Mouse (Mus musculus) C2C12 (cell line): ENCODE data around the gene Igfbp7. TPM values are rescaled to one million over a fixed set of nuclear protein-coding genes. Genes with fewer than 3 reads are reported as not detected.

Source experiments
- H3K27me3 ChIP-seq: one replicate; pipeline ENCODE4 v1.6.1; 2011; ENCODE audit not compliant: control insufficient read depth, insufficient read depth, insufficient read length
- H3K36me3 ChIP-seq: one replicate; pipeline ENCODE4 v1.6.1; 2011; ENCODE audit not compliant: control insufficient read depth, insufficient read depth
- H3K4me3 ChIP-seq: one replicate; pipeline ENCODE4 v1.5.1; 2011; ENCODE audit warnings: mild to moderate bottlenecking, control low read depth; ENCODE audit not compliant: poor library complexity, insufficient read depth, severe bottlenecking
- H3K79me2 ChIP-seq: one replicate; pipeline ENCODE4 v1.6.1; 2011; ENCODE audit not compliant: control insufficient read depth, insufficient read depth
- H3K79me3 ChIP-seq: one replicate; pipeline ENCODE4 v1.6.1; 2011; ENCODE audit warnings: low read depth, control low read depth
- H3ac ChIP-seq: one replicate; pipeline ENCODE3; 2011; ENCODE audit warnings: low read depth; ENCODE audit not compliant: control insufficient read depth, insufficient read length
- CEBPB ChIP-seq: IDR thresholded peaks from one replicate; pipeline ENCODE4 v1.6.1; 2011; ENCODE audit warnings: low read depth, mild to moderate bottlenecking, control low read depth, moderate library complexity
- CTCF ChIP-seq: IDR thresholded peaks from one replicate; pipeline ENCODE4 v1.5.1; 2011; ENCODE audit not compliant: control insufficient read depth, insufficient read depth, insufficient read length
- FOSL1 ChIP-seq: IDR thresholded peaks from one replicate; pipeline ENCODE4 v1.8.0; 2011; ENCODE audit warnings: mild to moderate bottlenecking, low read length; ENCODE audit not compliant: poor library complexity, insufficient read depth, severe bottlenecking
- MAX ChIP-seq: IDR thresholded peaks from one replicate; pipeline ENCODE4 v1.6.1; 2011; ENCODE audit warnings: mild to moderate bottlenecking, control low read depth
- MYOD1 ChIP-seq: IDR thresholded peaks from one replicate; pipeline ENCODE4 v1.6.1; 2011; ENCODE audit warnings: low read depth; ENCODE audit not compliant: control insufficient read depth, insufficient read length
- MYOG ChIP-seq: IDR thresholded peaks from one replicate; pipeline ENCODE4 v1.6.1; 2011; ENCODE audit not compliant: control insufficient read depth, insufficient read length; ENCODE audit errors: extremely low read depth
- USF1 ChIP-seq: IDR thresholded peaks from one replicate; pipeline ENCODE4 v1.6.1; 2011; ENCODE audit warnings: low read depth, mild to moderate bottlenecking, control low read depth, moderate library complexity
- polyA plus RNA-seq: library from polyadenylated mRNA; unstranded; fragments of >200 nt; fragmentation: generic; extraction: Trizol; gene quantifications from one replicate; pipeline ENCODE4 v1.2.1, GENCODE M21; 2012; ENCODE audit warnings: missing spikeins

Igfbp7 gene
- polyA plus RNA-seq, 1 experiment, result 402 TPM

GRCm38 (mm10) chr5:77402137-77402536 is 5.7 kb downstream of the Igfbp7 start:
- Histone ChIP-seq H3K4me3 (no peak overlapping the region), H3K27me3 (no peaks in the 10 kb centered on the region), H3ac (no peak overlapping the region), H3K79me2 (peaks cover 95% of the 10 kb centered on the region), H3K36me3 (peaks cover 25% of the 10 kb centered on the region), H3K79me3 (peaks cover 50% of the 10 kb centered on the region)
- TF ChIP-seq MAX, result no peak
- TF ChIP-seq FOSL1, result no peak
- TF ChIP-seq MYOG, result no peak
- no peak for TF ChIP-seq MYOD1
- TF ChIP-seq CTCF, result no peak
- no peak for TF ChIP-seq CEBPB
- TF ChIP-seq USF1, result no peak

GRCm38 (mm10) chr5:77400823-77401222 is 7.0 kb downstream of the Igfbp7 start:
- no peak overlapping the region for H3ac ChIP-seq
- peaks cover 41% of the 10 kb centered on the region for H3K79me3 ChIP-seq
- peaks cover 95% of the 10 kb centered on the region for H3K79me2 ChIP-seq
- H3K27me3 ChIP-seq, result no peaks in the 10 kb centered on the region
- peaks cover 29% of the 10 kb centered on the region for H3K36me3 ChIP-seq
- H3K4me3 ChIP-seq, result no peak overlapping the region
- TF ChIP-seq MYOG, result no peak
- TF ChIP-seq MYOD1, result no peak

GRCm38 (mm10) chr5:77400151-77400550 is 7.7 kb downstream of the Igfbp7 start:
- peaks cover 95% of the 10 kb centered on the region for H3K79me2 ChIP-seq
- H3K79me3 ChIP-seq, result peaks cover 39% of the 10 kb centered on the region
- H3ac ChIP-seq, result no peak overlapping the region
- H3K4me3 ChIP-seq, result no peak overlapping the region
- TF ChIP-seq MAX, result no peak
- no peak for TF ChIP-seq FOSL1
- TF ChIP-seq MYOD1, result no peak
- TF ChIP-seq CEBPB, result no peak
- no peak for TF ChIP-seq MYOG
- no peak for TF ChIP-seq CTCF
- no peak for TF ChIP-seq USF1
- no peaks in the 10 kb centered on the region for H3K27me3 ChIP-seq
- peaks cover 29% of the 10 kb centered on the region for H3K36me3 ChIP-seq

GRCm38 (mm10) chr5:77399076-77399475 is 8.8 kb downstream of the Igfbp7 start:
- no peak for TF ChIP-seq MYOD1
- TF ChIP-seq CEBPB, result no peak
- TF ChIP-seq USF1, result no peak
- no peak for TF ChIP-seq MYOG
- Histone ChIP-seq H3K79me3 (peaks cover 29% of the 10 kb centered on the region), H3ac (no peak overlapping the region), H3K36me3 (peaks cover 29% of the 10 kb centered on the region), H3K27me3 (no peaks in the 10 kb centered on the region), H3K79me2 (peaks cover 91% of the 10 kb centered on the region), H3K4me3 (no peak overlapping the region)

GRCm38 (mm10) chr5:77398285-77399057 is 9.4 kb downstream of the Igfbp7 start:
- TF ChIP-seq FOSL1, result no peak
- no peak for TF ChIP-seq MYOD1
- no peak for TF ChIP-seq MYOG
- no peak for TF ChIP-seq MAX
- TF ChIP-seq CTCF, result no peak
- TF ChIP-seq CEBPB, result no peak
- TF ChIP-seq USF1, result no peak
- Histone ChIP-seq H3K27me3 (no peaks in the 10 kb centered on the region), H3K79me2 (peaks cover 85% of the 10 kb centered on the region), H3ac (no peak overlapping the region), H3K4me3 (no peak overlapping the region), H3K79me3 (peaks cover 24% of the 10 kb centered on the region), H3K36me3 (peaks cover 33% of the 10 kb centered on the region)

- TF ChIP-seq CEBPB, result no peak
- H3K79me2 ChIP-seq, result peaks cover 59% of the 10 kb centered on the region
- peaks cover 15% of the 10 kb centered on the region for H3K79me3 ChIP-seq
- no peaks in the 10 kb centered on the region for H3K27me3 ChIP-seq
- no peak overlapping the region for H3K4me3 ChIP-seq
- no peak overlapping the region for H3ac ChIP-seq
- H3K36me3 ChIP-seq, result peaks cover 39% of the 10 kb centered on the region
Measured at GRCm38 (mm10) chr5:77393990-77394618, 13.7 kb downstream of the Igfbp7 start.
